Mouse (Mus musculus) thymus, adult 2 months (tissue): ENCODE results near the gene Eif1b. TPM values are rescaled to one million over a fixed set of nuclear protein-coding genes. Genes with fewer than 3 reads are reported as not detected.
A peak's percentile ranks its signal among the peaks of the same experiment; 100 is the strongest.

ENCODE experiments used
- DNase-seq: peaks from one replicate; pipeline ENCODE4 v3.0.0; 2021
- H3K27ac ChIP-seq: fragments of 200-500 bp; 2 replicates; pipeline ENCODE4 v1.5.1; 2012; ENCODE audit warnings: low read length, control low read depth; ENCODE audit not compliant: control insufficient read depth, insufficient read depth
- H3K27me3 ChIP-seq: fragments of 200-500 bp; 2 replicates; pipeline ENCODE4 v1.6.1; 2012; ENCODE audit warnings: mild to moderate bottlenecking, low read length, moderate library complexity, mixed read lengths; ENCODE audit not compliant: control insufficient read depth, insufficient read depth
- H3K36me3 ChIP-seq: fragments of 200-500 bp; 2 replicates; pipeline ENCODE4 v1.6.1; 2012; ENCODE audit warnings: mild to moderate bottlenecking, low read length, moderate library complexity; ENCODE audit not compliant: control insufficient read depth, insufficient read depth
- H3K4me1 ChIP-seq: fragments of 200-500 bp; replicated peaks from 2 replicates; pipeline ENCODE4 v1.6.1; 2012; ENCODE audit warnings: low read length; ENCODE audit not compliant: control insufficient read depth, insufficient read depth
- H3K4me3 ChIP-seq: fragments of 200-500 bp; 2 replicates; pipeline ENCODE4 v1.5.1; 2012; ENCODE audit warnings: mild to moderate bottlenecking, low read length, control low read depth, moderate library complexity; ENCODE audit not compliant: control insufficient read depth, insufficient read depth
- CTCF ChIP-seq: fragments of 200-500 bp; IDR thresholded peaks from 2 replicates; pipeline ENCODE4 v1.5.1; 2012; ENCODE audit warnings: mild to moderate bottlenecking, control low read depth, low read length, moderate library complexity, borderline replicate concordance; ENCODE audit not compliant: control insufficient read depth, poor library complexity, insufficient read depth; ENCODE audit errors: extremely low read depth
- POLR2A ChIP-seq: fragments of 200-500 bp; IDR thresholded peaks from 2 replicates; pipeline ENCODE4 v1.6.1; 2012; ENCODE audit warnings: mild to moderate bottlenecking, low read length, control low read depth, moderate library complexity; ENCODE audit not compliant: control insufficient read depth, poor library complexity, insufficient read depth; ENCODE audit errors: extremely low read depth
- WGBS: fragments of 180-500 bp; shearing (Covaris S2); methylation state at CpG from one replicate; pipeline ENCODE4 v1.1.7; 2018; 5-methylcytosine and 5-hydroxymethylcytosine counted together
- polyA plus RNA-seq: library from polyadenylated mRNA; depleted of rRNA; stranded (reverse); fragments of >200 nt; gene quantifications from 2 replicates; pipeline ENCODE4 v1.2.3, GENCODE M21; 2012

The Eif1b gene
- polyA plus RNA-seq, 1 experiment, result 94.4 TPM

- WGBS, result 89% methylated on average over 5 of the region's 5 CpGs
- Histone ChIP-seq H3K36me3 (peaks cover 18% of the 10 kb centered on the region), H3K4me3 (no peak overlapping the region), H3K4me1 (peaks cover 7% of the 10 kb centered on the region), H3K27me3 (no peaks in the 10 kb centered on the region), H3K27ac (no peak overlapping the region)
- no peak for TF ChIP-seq CTCF
- TF ChIP-seq POLR2A, result no peak
- no peak for DNase-seq
These were observed 6.0 kb downstream of the Eif1b start for GRCm38 (mm10) chr9:120497983-120498382.

- H3K4me1 ChIP-seq, result no peaks in the 10 kb centered on the region
- DNase-seq, result peak; percentile 13
- no peak overlapping the region for H3K4me3 ChIP-seq
- TF ChIP-seq POLR2A (no peak), CTCF (no peak)
- H3K27me3 ChIP-seq, result no peaks in the 10 kb centered on the region
- WGBS, result 43% methylated on average over 10 of the region's 10 CpGs
- no peaks in the 10 kb centered on the region for H3K36me3 ChIP-seq
- H3K27ac ChIP-seq, result no peak overlapping the region
These were observed 9.3 kb downstream of the Eif1b start for GRCm38 (mm10) chr9:120501191-120501902.

- Histone ChIP-seq H3K4me1 (no peaks in the 10 kb centered on the region), H3K27me3 (no peaks in the 10 kb centered on the region), H3K4me3 (no peak overlapping the region), H3K36me3 (no peaks in the 10 kb centered on the region), H3K27ac (no peak overlapping the region)
- DNase-seq, result peak; percentile 72
- no peak for TF ChIP-seq POLR2A
- TF ChIP-seq CTCF, result no peak
- WGBS, result 5% methylated on average over 8 of the region's 8 CpGs
These were observed 10.0 kb downstream of the Eif1b start for GRCm38 (mm10) chr9:120502013-120502412.

- H3K27me3 ChIP-seq, result no peaks in the 10 kb centered on the region
- H3K27ac ChIP-seq, result no peak overlapping the region
- H3K4me1 ChIP-seq, result no peaks in the 10 kb centered on the region
- DNase-seq, result no peak
- TF ChIP-seq CTCF (no peak), POLR2A (no peak)
- H3K4me3 ChIP-seq, result no peak overlapping the region
- H3K36me3 ChIP-seq, result no peaks in the 10 kb centered on the region
- WGBS, result 81% methylated on average over 2 of the region's 2 CpGs
These were observed 12.4 kb downstream of the Eif1b start for GRCm38 (mm10) chr9:120504423-120504822.

GRCm38 (mm10) chr9:120511781-120512180, 19.7 kb downstream of the Eif1b start:
- no peak overlapping the region for H3K27ac ChIP-seq
- peaks cover 2% of the 10 kb centered on the region; the same call in 1 of the 2 replicates for H3K4me1 ChIP-seq
- no peaks in the 10 kb centered on the region for H3K36me3 ChIP-seq
- no peak overlapping the region for H3K4me3 ChIP-seq
- TF ChIP-seq CTCF, result no peak
- no peak for TF ChIP-seq POLR2A
- WGBS, result 86% methylated on average over 3 of the region's 3 CpGs
- DNase-seq, result peak; percentile 38
- H3K27me3 ChIP-seq, result no peaks in the 10 kb centered on the region

GRCm38 (mm10) chr9:120516720-120517119, 24.7 kb downstream of the Eif1b start:
- Histone ChIP-seq H3K27ac (no peak overlapping the region), H3K4me3 (no peak overlapping the region), H3K4me1 (peaks cover 2% of the 10 kb centered on the region; the same call in 1 of the 2 replicates), H3K27me3 (no peaks in the 10 kb centered on the region), H3K36me3 (no peaks in the 10 kb centered on the region)
- WGBS, result 11% methylated on average over 8 of the region's 8 CpGs
- no peak for DNase-seq
- TF ChIP-seq POLR2A (no peak), CTCF (no peak)

- TF ChIP-seq POLR2A, result no peak
- no peak for TF ChIP-seq CTCF
- no peak for DNase-seq
- peaks cover 2% of the 10 kb centered on the region; the same call in 1 of the 2 replicates for H3K4me1 ChIP-seq
- H3K27ac ChIP-seq, result no peak overlapping the region
- H3K27me3 ChIP-seq, result no peaks in the 10 kb centered on the region
- 89% methylated on average over 3 of the region's 3 CpGs for WGBS
- H3K4me3 ChIP-seq, result no peak overlapping the region
- H3K36me3 ChIP-seq, result no peaks in the 10 kb centered on the region
These were observed 26.9 kb downstream of the Eif1b start for GRCm38 (mm10) chr9:120518946-120519345.
